Mouse (Mus musculus) spleen, adult 2 months (tissue): ENCODE measurements around the gene Sct.

Experiments
- CTCF ChIP-seq: fragments of 200-500 bp; IDR thresholded peaks from 2 replicates; pipeline ENCODE4 v1.5.1; 2011; ENCODE audit warnings: mild to moderate bottlenecking, inconsistent platforms; ENCODE audit not compliant: insufficient read depth, insufficient read length, insufficient replicate concordance; ENCODE audit errors: extremely low read depth
- POLR2A ChIP-seq: fragments of 200-500 bp; IDR thresholded peaks from 2 replicates; pipeline ENCODE4 v1.6.1; 2011; ENCODE audit warnings: low read depth, low read length, inconsistent platforms

- TF ChIP-seq CTCF: no peak
- TF ChIP-seq POLR2A: no peak
Measured at GRCm38 (mm10) chr7:141261480-141261879, 17.5 kb downstream of the Sct start.
